Mouse (Mus musculus) kidney, embryonic 15.5 days (tissue): ENCODE results near the gene Stambpl1. TPM values are rescaled to one million over a fixed set of nuclear protein-coding genes. Genes with fewer than 3 reads are reported as not detected.
A peak's percentile ranks its signal among the peaks of the same experiment; 100 is the strongest.
"Not testable (repeated sequence)": the region's sequence is repeated elsewhere in the genome, so short reads cannot be mapped to it uniquely, and the experiment has no call there.

ENCODE experiments used
- ATAC-seq: fragments of 200-750 bp; cut with Nextera tagmentation; replicated peaks from 2 replicates; pipeline ENCODE4 v1.8.0; 2017; ENCODE audit warnings: moderate TSS enrichment; ENCODE audit not compliant: low FRiP score
- H3K27ac ChIP-seq: fragments of 300-500 bp; sonication (generic); 2 replicates; pipeline ENCODE4 v1.5.1; 2015; ENCODE audit warnings: mild to moderate bottlenecking, inconsistent platforms
- H3K27me3 ChIP-seq: fragments of 300-500 bp; sonication (generic); 2 replicates; pipeline ENCODE4 v1.6.1; 2015; ENCODE audit warnings: inconsistent platforms
- H3K36me3 ChIP-seq: fragments of 300-500 bp; sonication (generic); 2 replicates; pipeline ENCODE4 v1.6.1; 2015; ENCODE audit warnings: inconsistent platforms
- H3K4me1 ChIP-seq: fragments of 300-500 bp; sonication (generic); 2 replicates; pipeline ENCODE4 v1.6.1; 2015; ENCODE audit warnings: inconsistent platforms
- H3K4me2 ChIP-seq: fragments of 300-500 bp; sonication (generic); 2 replicates; pipeline ENCODE4 v1.6.1; 2015; ENCODE audit warnings: moderate library complexity, mild to moderate bottlenecking, inconsistent platforms
- H3K4me3 ChIP-seq: fragments of 300-500 bp; sonication (generic); replicated peaks from 2 replicates; pipeline ENCODE4 v1.5.1; 2015; ENCODE audit warnings: mild to moderate bottlenecking, inconsistent platforms
- H3K9ac ChIP-seq: fragments of 300-500 bp; sonication (generic); 2 replicates; pipeline ENCODE4 v1.6.1; 2015; ENCODE audit warnings: mild to moderate bottlenecking, inconsistent platforms
- H3K9me3 ChIP-seq: fragments of 300-500 bp; sonication (generic); replicated peaks from 2 replicates; pipeline ENCODE4 v1.6.1; 2016; ENCODE audit warnings: inconsistent platforms
- WGBS: fragments of 180-500 bp; shearing (Covaris S2); methylation state at CpG from one replicate; pipeline ENCODE4 v1.1.7; 2015; ENCODE audit warnings: mixed read lengths; 5-methylcytosine and 5-hydroxymethylcytosine counted together
- polyA plus RNA-seq: library from polyadenylated mRNA; unstranded; fragments of >200 nt; fragmentation: Nextera tagmentation; extraction: Ambion mirVana; gene quantifications from 2 replicates; pipeline ENCODE4 v1.2.1, GENCODE M21; 2015

The Stambpl1 gene
- polyA plus RNA-seq, 1 experiment from 2014 or later = 5.0 TPM

GRCm38 (mm10) chr19:34202668-34203067 is 10.6 kb downstream of the Stambpl1 start:
- no peak overlapping the region for H3K9ac ChIP-seq
- no peak overlapping the region for H3K4me3 ChIP-seq
- H3K9me3 ChIP-seq = no peaks in the 10 kb centered on the region
- ATAC-seq = no peak
- H3K27me3 ChIP-seq = no peaks in the 10 kb centered on the region
- H3K4me2 ChIP-seq = no peak overlapping the region
- H3K27ac ChIP-seq = no peak overlapping the region
- H3K4me1 ChIP-seq = no peaks in the 10 kb centered on the region
- H3K36me3 ChIP-seq = no peaks in the 10 kb centered on the region
- 87% methylated on average over 2 of the region's 2 CpGs for WGBS

GRCm38 (mm10) chr19:34206128-34206527 is 14.1 kb downstream of the Stambpl1 start:
- not testable (repeated sequence) for H3K4me2 ChIP-seq, H3K27me3 ChIP-seq, H3K9me3 ChIP-seq, H3K27ac ChIP-seq, H3K36me3 ChIP-seq, H3K9ac ChIP-seq, ATAC-seq, H3K4me3 ChIP-seq
- 70% methylated on average over 4 of the region's 4 CpGs for WGBS
- peaks cover 11% of the 10 kb centered on the region for H3K4me1 ChIP-seq

- no peaks in the 10 kb centered on the region for H3K9me3 ChIP-seq
- no peak overlapping the region for H3K9ac ChIP-seq
- H3K4me1 ChIP-seq = peaks cover 11% of the 10 kb centered on the region
- ATAC-seq = no peak
- H3K27ac ChIP-seq = no peak overlapping the region
- H3K4me2 ChIP-seq = no peak overlapping the region
- 76% methylated on average over 8 of the region's 8 CpGs for WGBS
- no peaks in the 10 kb centered on the region for H3K27me3 ChIP-seq
- H3K4me3 ChIP-seq = no peak overlapping the region
- no peaks in the 10 kb centered on the region for H3K36me3 ChIP-seq
These were observed 14.9 kb downstream of the Stambpl1 start for GRCm38 (mm10) chr19:34206760-34207440.

- Histone ChIP-seq H3K4me2 (no peak overlapping the region), H3K4me3 (no peak overlapping the region), H3K4me1 (peaks cover 11% of the 10 kb centered on the region), H3K36me3 (no peaks in the 10 kb centered on the region), H3K27ac (no peak overlapping the region), H3K9me3 (no peaks in the 10 kb centered on the region), H3K9ac (no peak overlapping the region), H3K27me3 (no peaks in the 10 kb centered on the region)
- peak; percentile 62 for ATAC-seq
- 60% methylated on average over 3 of the region's 3 CpGs for WGBS
These were observed 17.0 kb downstream of the Stambpl1 start for GRCm38 (mm10) chr19:34209031-34209430.

GRCm38 (mm10) chr19:34209930-34210581 is 18.0 kb downstream of the Stambpl1 start:
- H3K4me2 ChIP-seq = no peak overlapping the region
- H3K27me3 ChIP-seq = no peaks in the 10 kb centered on the region
- H3K36me3 ChIP-seq = no peaks in the 10 kb centered on the region
- H3K9me3 ChIP-seq = no peaks in the 10 kb centered on the region
- no peak overlapping the region for H3K9ac ChIP-seq
- no peak overlapping the region for H3K4me3 ChIP-seq
- ATAC-seq = peak; percentile 85
- H3K4me1 ChIP-seq = peaks cover 11% of the 10 kb centered on the region
- no peak overlapping the region for H3K27ac ChIP-seq
- 58% methylated on average over 8 of the region's 8 CpGs for WGBS

GRCm38 (mm10) chr19:34210841-34211240 is 18.8 kb downstream of the Stambpl1 start:
- Histone ChIP-seq H3K4me2 (no peak overlapping the region), H3K36me3 (no peaks in the 10 kb centered on the region), H3K27ac (no peak overlapping the region), H3K9ac (no peak overlapping the region), H3K4me3 (no peak overlapping the region), H3K4me1 (peaks cover 11% of the 10 kb centered on the region), H3K9me3 (no peaks in the 10 kb centered on the region), H3K27me3 (no peaks in the 10 kb centered on the region)
- WGBS = 60% methylated on average over 2 of the region's 2 CpGs
- no peak for ATAC-seq

GRCm38 (mm10) chr19:34212489-34213250 is 20.6 kb downstream of the Stambpl1 start:
- no peak overlapping the region for H3K4me3 ChIP-seq
- H3K9ac ChIP-seq = no peak overlapping the region
- H3K27me3 ChIP-seq = no peaks in the 10 kb centered on the region
- H3K9me3 ChIP-seq = no peaks in the 10 kb centered on the region
- ATAC-seq = no peak
- no peaks in the 10 kb centered on the region for H3K36me3 ChIP-seq
- WGBS = 83% methylated on average over 12 of the region's 12 CpGs
- peaks cover 11% of the 10 kb centered on the region for H3K4me1 ChIP-seq
- no peak overlapping the region for H3K4me2 ChIP-seq
- H3K27ac ChIP-seq = no peak overlapping the region

- Histone ChIP-seq H3K9me3 (no peaks in the 10 kb centered on the region), H3K4me1 (peaks cover 11% of the 10 kb centered on the region), H3K4me2 (no peak overlapping the region), H3K9ac (no peak overlapping the region), H3K4me3 (no peak overlapping the region), H3K36me3 (no peaks in the 10 kb centered on the region), H3K27ac (no peak overlapping the region), H3K27me3 (no peaks in the 10 kb centered on the region)
- no peak for ATAC-seq
These were observed 21.2 kb downstream of the Stambpl1 start for GRCm38 (mm10) chr19:34213251-34213645.

- H3K27me3 ChIP-seq = no peaks in the 10 kb centered on the region
- no peak overlapping the region for H3K9ac ChIP-seq
- H3K36me3 ChIP-seq = no peaks in the 10 kb centered on the region
- no peak overlapping the region for H3K4me3 ChIP-seq
- 45% methylated on average over 4 of the region's 4 CpGs for WGBS
- no peak overlapping the region for H3K4me2 ChIP-seq
- H3K27ac ChIP-seq = no peak overlapping the region
- H3K4me1 ChIP-seq = peaks cover 8% of the 10 kb centered on the region
- ATAC-seq = no peak
- no peaks in the 10 kb centered on the region for H3K9me3 ChIP-seq
These were observed 22.1 kb downstream of the Stambpl1 start for GRCm38 (mm10) chr19:34214136-34214535.

GRCm38 (mm10) chr19:34216956-34217355 is 24.9 kb downstream of the Stambpl1 start:
- no peak overlapping the region for H3K4me2 ChIP-seq

GRCm38 (mm10) chr19:34217761-34218160 is 25.7 kb downstream of the Stambpl1 start:
- H3K9ac ChIP-seq = no peak overlapping the region
- no peak for ATAC-seq
- WGBS = 82% methylated on average over 3 of the region's 3 CpGs

More at GRCm38 (mm10) chr19:34216956-34217355, 24.9 kb downstream of the Stambpl1 start:
- no peaks in the 10 kb centered on the region for H3K27me3 ChIP-seq
- no peaks in the 10 kb centered on the region for H3K9me3 ChIP-seq
- H3K4me3 ChIP-seq = no peak overlapping the region
- no peak for ATAC-seq
- H3K4me1 ChIP-seq = no peaks in the 10 kb centered on the region
- 77% methylated on average over 5 of the region's 5 CpGs for WGBS
- no peaks in the 10 kb centered on the region for H3K36me3 ChIP-seq
- no peak overlapping the region for H3K27ac ChIP-seq
- H3K9ac ChIP-seq = no peak overlapping the region

GRCm38 (mm10) chr19:34219260-34219968 is 27.4 kb downstream of the Stambpl1 start:
- H3K4me2 ChIP-seq = no peak overlapping the region
- H3K9ac ChIP-seq = no peak overlapping the region
- H3K27ac ChIP-seq = no peak overlapping the region
- no peaks in the 10 kb centered on the region for H3K36me3 ChIP-seq
- no peaks in the 10 kb centered on the region for H3K9me3 ChIP-seq
- H3K4me1 ChIP-seq = no peaks in the 10 kb centered on the region
- no peak overlapping the region for H3K4me3 ChIP-seq
- no peaks in the 10 kb centered on the region for H3K27me3 ChIP-seq
- 92% methylated on average over 5 of the region's 5 CpGs for WGBS
- no peak for ATAC-seq

More at GRCm38 (mm10) chr19:34217761-34218160, 25.7 kb downstream of the Stambpl1 start:
- Histone ChIP-seq H3K27ac (no peak overlapping the region), H3K36me3 (no peaks in the 10 kb centered on the region), H3K4me2 (no peak overlapping the region), H3K9me3 (no peaks in the 10 kb centered on the region), H3K27me3 (no peaks in the 10 kb centered on the region), H3K4me1 (no peaks in the 10 kb centered on the region), H3K4me3 (no peak overlapping the region)
